Mouse (Mus musculus) cerebellum, adult (tissue): ENCODE results near the gene Kcnn3.

Experiments
- ATAC-seq: cut with Nextera tagmentation; 2 replicates; pipeline ENCODE4 v1.9.2; 2017; ENCODE audit warnings: mild to moderate bottlenecking, moderate library complexity, mixed read lengths; ENCODE audit not compliant: insufficient number of reproducible peaks, low FRiP score, low TSS enrichment

Gene Kcnn3

GRCm38 (mm10) chr3:89558972-89559910, 39.3 kb downstream of the Kcnn3 start:
- no peak for ATAC-seq

GRCm38 (mm10) chr3:89561386-89561785, 41.4 kb downstream of the Kcnn3 start:
- no peak for ATAC-seq

- no peak for ATAC-seq
These were observed 45.4 kb downstream of the Kcnn3 start for GRCm38 (mm10) chr3:89565371-89565770.

- ATAC-seq = no peak
These were observed 49.1 kb downstream of the Kcnn3 start for GRCm38 (mm10) chr3:89569058-89569457.

GRCm38 (mm10) chr3:89569707-89570324, 49.9 kb downstream of the Kcnn3 start:
- ATAC-seq = no peak

- no peak for ATAC-seq
These were observed 50.4 kb downstream of the Kcnn3 start for GRCm38 (mm10) chr3:89570362-89570761.

- ATAC-seq = no peak
These were observed 54.3 kb downstream of the Kcnn3 start for GRCm38 (mm10) chr3:89574260-89574659.

- no peak for ATAC-seq
These were observed 56.4 kb downstream of the Kcnn3 start for GRCm38 (mm10) chr3:89576381-89576780.

- no peak for ATAC-seq
These were observed 57.2 kb downstream of the Kcnn3 start for GRCm38 (mm10) chr3:89577154-89577553.

- no peak for ATAC-seq
These were observed 58.1 kb downstream of the Kcnn3 start for GRCm38 (mm10) chr3:89578083-89578482.

- ATAC-seq = no peak
These were observed 58.8 kb downstream of the Kcnn3 start for GRCm38 (mm10) chr3:89578803-89579202.

GRCm38 (mm10) chr3:89584254-89584653, 64.3 kb downstream of the Kcnn3 start:
- ATAC-seq = no peak

GRCm38 (mm10) chr3:89588436-89588835, 68.5 kb downstream of the Kcnn3 start:
- no peak for ATAC-seq

GRCm38 (mm10) chr3:89589321-89589720, 69.4 kb downstream of the Kcnn3 start:
- ATAC-seq = no peak

- ATAC-seq = no peak
These were observed 70.4 kb downstream of the Kcnn3 start for GRCm38 (mm10) chr3:89590386-89590785.

GRCm38 (mm10) chr3:89591461-89591860, 71.5 kb downstream of the Kcnn3 start:
- ATAC-seq = no peak

GRCm38 (mm10) chr3:89592809-89593208, 72.8 kb downstream of the Kcnn3 start:
- ATAC-seq = no peak

- no peak for ATAC-seq
These were observed 73.6 kb downstream of the Kcnn3 start for GRCm38 (mm10) chr3:89593524-89593923.

GRCm38 (mm10) chr3:89598361-89598760, 78.4 kb downstream of the Kcnn3 start:
- no peak for ATAC-seq

GRCm38 (mm10) chr3:89598967-89599366, 79.0 kb downstream of the Kcnn3 start:
- ATAC-seq = no peak

GRCm38 (mm10) chr3:89601060-89601459, 81.1 kb downstream of the Kcnn3 start:
- no peak for ATAC-seq

- no peak for ATAC-seq
These were observed 83.3 kb downstream of the Kcnn3 start for GRCm38 (mm10) chr3:89603300-89603699.
